Mouse (Mus musculus) bone marrow macrophage, adult 2 months (primary cell): Measurements from ENCODE around the gene Dnajc22.

ENCODE experiments used
- CTCF ChIP-seq: IDR thresholded peaks from 2 replicates; pipeline ENCODE4 v1.5.1; 2012; ENCODE audit warnings: low read depth, mild to moderate bottlenecking, low read length, moderate library complexity
- POLR2A ChIP-seq: IDR thresholded peaks from 2 replicates; pipeline ENCODE4 v1.6.1; 2012; ENCODE audit warnings: mild to moderate bottlenecking, low read depth, low read length, borderline replicate concordance

DNA sequence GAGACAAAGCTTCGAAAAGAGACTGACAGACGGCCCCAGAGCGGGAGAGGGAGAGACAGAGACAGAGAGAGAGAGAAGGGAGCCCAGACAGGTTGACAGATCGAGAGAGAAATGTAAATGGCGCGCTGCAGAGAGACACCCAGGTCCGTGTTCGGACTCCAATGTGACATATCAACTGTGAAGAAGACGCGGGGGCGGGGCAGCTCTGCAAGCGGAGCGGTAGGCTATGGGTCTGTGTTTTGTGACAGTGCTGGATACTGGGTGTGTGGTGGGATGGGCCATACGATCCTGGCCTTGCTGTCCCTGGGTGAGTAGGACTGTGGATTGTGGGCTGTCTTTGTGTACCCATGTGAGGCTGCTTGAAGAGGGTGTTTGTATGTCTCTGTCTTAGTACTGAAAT is 3.9 kb upstream of the Dnajc22 start:
- TF ChIP-seq POLR2A: no peak
- TF ChIP-seq CTCF: no peak
